Mouse (Mus musculus) bone marrow, adult 2 months (tissue): ENCODE results near the gene Atmin. TPM values are rescaled to one million over a fixed set of nuclear protein-coding genes. Genes with fewer than 3 reads are reported as not detected.
A peak's percentile ranks its signal among the peaks of the same experiment; 100 is the strongest.

ENCODE experiments used
- H3K27ac ChIP-seq: fragments of 200-500 bp; 2 replicates; pipeline ENCODE4 v1.5.1; 2012; ENCODE audit warnings: low read depth, mild to moderate bottlenecking, control low read depth, inconsistent platforms, low read length; ENCODE audit not compliant: control insufficient read depth, poor library complexity, insufficient read depth
- H3K4me1 ChIP-seq: fragments of 200-500 bp; 2 replicates; pipeline ENCODE4 v1.6.1; 2011; ENCODE audit warnings: low read length; ENCODE audit not compliant: control insufficient read depth, insufficient read depth
- H3K4me3 ChIP-seq: fragments of 200-500 bp; replicated peaks from 2 replicates; pipeline ENCODE3; 2011; ENCODE audit warnings: mild to moderate bottlenecking, low read depth, low read length, control low read depth; ENCODE audit not compliant: control insufficient read depth
- CTCF ChIP-seq: fragments of 200-500 bp; IDR thresholded peaks from 2 replicates; pipeline ENCODE4 v1.5.1; 2011; ENCODE audit warnings: low read length, control low read depth; ENCODE audit not compliant: control insufficient read depth, insufficient read depth
- POLR2A ChIP-seq: fragments of 200-500 bp; IDR thresholded peaks from 2 replicates; pipeline ENCODE4 v1.6.1; 2011; ENCODE audit warnings: low read depth, mild to moderate bottlenecking, control low read depth, low read length, borderline replicate concordance; ENCODE audit not compliant: control insufficient read depth
- WGBS: fragments of 180-500 bp; shearing (Covaris S2); methylation state at CpG from one replicate; pipeline ENCODE4 v1.1.7; 2018; 5-methylcytosine and 5-hydroxymethylcytosine counted together
- polyA plus RNA-seq: library from polyadenylated mRNA; stranded (reverse); fragments of >200 nt; gene quantifications from 2 replicates; pipeline ENCODE4 v1.2.4, GENCODE M21; 2011; ENCODE audit warnings: low replicate concordance; ENCODE audit not compliant: missing spikeins, insufficient read depth, insufficient read length

The Atmin gene
- polyA plus RNA-seq, 1 experiment, result 4.9 TPM

DNA sequence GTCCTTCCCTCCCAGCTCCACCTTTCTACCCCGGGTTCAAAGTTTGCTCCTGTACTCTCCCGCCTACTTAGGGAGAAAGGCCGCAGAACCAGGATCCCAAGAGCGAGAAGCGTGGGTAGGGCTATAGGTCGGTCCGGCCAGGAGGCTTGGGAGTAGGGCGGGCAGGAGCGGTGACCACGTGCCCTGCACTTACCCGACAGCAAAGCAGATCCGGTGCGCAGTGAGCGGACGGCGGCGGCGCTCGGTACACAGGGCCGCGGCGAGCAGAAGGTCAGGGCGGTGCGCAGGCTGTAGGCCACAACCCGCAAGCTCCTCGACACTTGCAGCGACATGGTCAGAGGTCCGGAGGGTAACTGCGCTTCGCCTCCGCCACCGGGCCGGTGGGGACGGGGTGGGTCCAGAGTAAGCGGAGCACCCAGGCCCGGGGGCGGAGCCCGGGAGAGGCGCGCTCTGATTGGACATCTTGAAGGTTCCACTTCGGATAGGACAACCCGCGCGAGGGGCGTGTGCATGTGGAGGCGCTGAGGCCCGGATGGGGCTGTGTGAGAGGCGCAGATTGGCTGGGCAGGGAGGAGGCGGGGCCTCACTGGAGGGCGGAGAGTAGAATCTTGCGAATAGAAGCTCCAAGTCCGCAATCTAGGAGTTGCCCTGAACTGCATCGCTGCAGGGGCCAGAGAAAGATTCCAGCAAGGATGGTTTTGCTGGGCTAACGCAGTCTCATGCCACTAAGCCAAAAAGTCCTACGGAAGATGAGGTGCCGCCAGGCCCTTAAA is 50.1 kb downstream of the Atmin start, which contains the start of gene Gcsh:
Gcsh (minus strand) TSS at position 443 of the 773 bp plus-strand sequence.
- 0 out of 2 replicates have a peak, but pooled peaks have one; percentile 32 for TF ChIP-seq POLR2A
- no peak; the same call in 1 of the 2 replicates for TF ChIP-seq CTCF
- peak within 1 kb of the TSS; percentile 96 for H3K4me3 ChIP-seq
- WGBS, result 1% methylated on average over 56 of the region's 56 CpGs
- peak within 1 kb of the TSS; percentile 48; the same call in 1 of the 2 replicates for H3K27ac ChIP-seq
- H3K4me1 ChIP-seq, result peaks cover 1% of the 10 kb centered on the region; the same call in 1 of the 2 replicates

DNA sequence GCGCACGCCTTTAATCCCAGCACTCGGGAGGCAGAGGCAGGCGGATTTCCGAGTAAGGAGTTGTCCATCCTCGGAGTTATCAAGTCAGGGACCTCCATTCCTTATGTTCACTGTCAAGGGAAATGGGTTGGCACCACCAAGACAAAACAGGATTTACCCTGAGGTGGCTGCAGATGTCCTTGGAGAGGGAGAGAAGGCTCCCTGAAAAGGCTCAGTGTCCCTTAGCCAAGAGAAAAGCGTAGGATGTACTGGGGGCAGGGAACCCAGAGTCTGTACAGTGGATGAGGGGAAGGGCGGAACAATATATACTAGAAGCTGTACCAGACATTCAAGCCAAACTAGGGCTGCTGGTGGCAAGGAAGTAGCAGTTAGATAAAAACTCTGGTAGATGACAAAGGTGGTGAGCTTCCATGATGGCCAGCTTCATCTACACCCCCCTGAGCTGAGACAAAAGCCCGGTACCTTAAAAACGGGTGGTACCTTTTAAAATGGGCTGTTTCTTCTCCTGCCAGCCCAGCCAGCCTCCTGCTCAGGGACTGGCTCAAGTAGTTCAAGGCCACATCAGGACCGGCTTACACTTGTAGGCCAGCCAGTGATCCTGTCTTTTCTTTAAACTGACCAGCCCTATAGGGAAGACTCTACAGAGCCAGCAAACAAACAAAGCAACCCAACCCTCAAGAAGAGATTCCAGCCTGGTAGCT is 51.0 kb downstream of the Atmin start:
- H3K27ac ChIP-seq, result no peak overlapping the region
- no peak for TF ChIP-seq POLR2A
- TF ChIP-seq CTCF, result no peak
- H3K4me1 ChIP-seq, result peaks cover 1% of the 10 kb centered on the region; the same call in 1 of the 2 replicates
- H3K4me3 ChIP-seq, result no peak overlapping the region
- WGBS, result 65% methylated on average over 11 of the region's 11 CpGs

Other genes with a start within 250 kb of the Atmin start
- 1.1 and 3.1 TPM in 2 replicates for gene Cdyl2, start 210.4 kb upstream of the Atmin start, polyA plus RNA-seq
- gene Cmc2, start 21.9 kb upstream of the Atmin start, polyA plus RNA-seq, result 51.2 and 63.1 TPM in 2 replicates
- 18.4 and 21.8 TPM in 2 replicates for gene Cenpn, start 21.7 kb upstream of the Atmin start, polyA plus RNA-seq
- 0.85 TPM in 1 of 2 replicates, not detected in the other for gene 1700030J22Rik, start 35.6 kb downstream of the Atmin start, polyA plus RNA-seq
- 6.8 and 29.3 TPM in 2 replicates for gene Gcsh, start 50.1 kb downstream of the Atmin start, polyA plus RNA-seq
- gene Pkd1l2, start 139.1 kb downstream of the Atmin start, polyA plus RNA-seq, result not detected in 2 replicates
- not detected in 2 replicates for gene Bco1, start 152.5 kb downstream of the Atmin start, polyA plus RNA-seq
- gene Gan, start 214.7 kb downstream of the Atmin start, polyA plus RNA-seq, result 2.9 and 3.1 TPM in 2 replicates